Mouse (Mus musculus) testis, postnatal 14 days (tissue): ENCODE results near the gene Tmem205.
A peak's percentile ranks its signal among the peaks of the same experiment; 100 is the strongest.

ENCODE experiments used
- DNase-seq: peaks from one replicate; pipeline ENCODE4 v3.0.0; 2021; ENCODE audit warnings: low spot score

Gene Tmem205

DNA sequence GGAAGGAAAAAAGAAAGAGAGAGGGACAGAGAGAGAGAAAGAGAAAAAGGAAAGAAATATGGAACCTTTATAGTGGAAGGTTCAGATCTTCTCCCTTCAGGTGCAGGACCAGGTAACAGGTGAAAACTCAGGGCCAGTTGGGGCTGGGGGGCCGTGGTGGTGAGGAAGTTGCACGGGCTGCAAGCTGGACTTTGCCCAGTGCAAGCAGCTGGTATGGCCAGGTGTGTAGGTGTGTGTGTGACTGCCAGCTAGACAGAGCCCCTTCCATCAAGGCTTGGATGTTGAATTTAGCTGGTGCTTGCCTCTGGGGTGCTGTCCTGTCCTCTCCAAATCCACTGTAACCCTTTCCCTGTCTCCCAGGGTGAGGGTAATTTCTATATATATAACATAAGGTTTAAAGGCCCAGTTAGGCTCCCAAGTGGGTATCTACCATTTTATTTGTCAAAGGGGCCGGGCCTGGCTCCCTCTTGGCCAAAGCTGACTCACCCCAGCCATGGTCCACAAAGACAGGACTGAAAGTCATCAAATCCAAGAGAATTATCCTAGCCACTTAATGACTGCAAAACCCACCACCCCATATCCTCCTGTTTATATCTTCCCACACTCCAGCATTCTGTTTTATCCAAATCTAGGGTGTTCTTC, 10.4 kb downstream of the Tmem205 start:
- no peak for DNase-seq

DNA sequence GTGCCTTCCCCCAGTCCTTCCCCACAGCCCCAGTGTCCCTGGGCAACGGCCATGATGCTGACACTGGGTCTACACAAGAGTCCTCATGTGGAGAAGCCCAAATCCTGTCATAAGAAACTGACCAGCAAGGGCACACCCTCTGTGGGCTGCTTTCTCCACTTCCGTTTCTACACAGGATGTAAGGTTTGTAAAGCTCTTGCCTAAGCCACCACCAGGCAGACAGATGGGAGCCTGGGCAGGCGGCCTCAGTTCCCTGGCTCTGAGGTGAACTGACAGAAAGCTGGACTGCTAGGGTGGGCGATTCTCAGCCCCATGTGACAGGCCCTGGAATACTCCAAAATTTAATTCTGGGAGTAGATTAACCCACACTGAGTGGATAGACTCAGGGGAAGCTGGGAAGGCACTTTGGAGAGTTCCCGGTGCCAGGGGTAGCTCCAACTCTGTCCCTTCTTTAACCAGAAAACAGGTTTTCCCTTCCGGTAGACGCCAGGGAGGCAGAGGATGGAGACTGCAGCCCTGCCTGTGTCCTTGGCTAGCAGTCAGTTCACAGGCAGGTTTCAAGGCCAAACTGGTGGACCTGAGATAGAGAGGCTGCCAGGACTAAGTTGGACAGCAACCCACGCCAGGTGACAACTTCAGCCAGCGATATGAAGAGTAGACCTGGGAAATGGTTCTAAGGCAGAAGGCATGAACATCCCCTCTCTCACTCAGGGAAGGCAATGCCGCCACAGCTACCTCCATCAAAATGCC, 17.7 kb downstream of the Tmem205 start:
- no peak for DNase-seq

DNA sequence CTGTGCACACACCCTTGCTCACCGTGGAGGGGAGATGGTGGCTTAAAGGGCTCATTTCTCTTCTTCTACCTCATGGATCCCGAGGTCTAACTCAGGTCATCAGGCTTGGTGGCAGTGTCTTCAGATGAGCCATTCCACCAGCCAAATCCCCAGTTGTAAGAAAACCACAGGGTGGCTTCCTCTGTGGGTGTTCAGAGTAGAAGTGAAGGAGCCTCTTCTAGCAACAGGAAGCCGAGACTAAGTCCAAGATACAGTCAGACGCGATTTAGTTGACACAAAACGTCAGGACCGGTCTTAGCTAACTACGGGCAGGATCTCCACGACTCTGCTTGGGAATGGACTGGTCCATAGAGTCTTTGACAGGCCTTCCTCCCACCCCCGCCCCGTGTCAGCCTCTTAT, 19.1 kb downstream of the Tmem205 start:
- DNase-seq: no peak

DNA sequence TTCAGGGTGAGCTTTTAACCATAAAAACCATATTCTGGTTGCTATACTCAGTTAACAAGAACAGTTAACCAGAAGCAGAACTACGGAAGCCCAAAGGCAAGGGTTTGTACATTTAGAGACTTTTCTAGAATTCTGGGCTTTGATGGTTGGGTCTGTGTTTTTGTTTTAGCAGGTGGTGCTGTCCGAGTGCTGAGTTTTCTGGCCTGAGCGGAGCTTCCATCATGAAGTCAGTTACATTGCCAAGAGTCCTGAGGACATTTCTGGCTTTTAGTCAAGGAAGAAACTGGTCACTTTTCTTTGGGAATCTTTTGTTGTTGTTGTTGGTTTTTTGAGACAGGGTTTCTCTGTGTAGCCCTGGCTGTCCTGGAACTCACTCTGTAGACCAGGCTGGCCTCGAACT, 23.3 kb downstream of the Tmem205 start:
- DNase-seq: no peak

DNA sequence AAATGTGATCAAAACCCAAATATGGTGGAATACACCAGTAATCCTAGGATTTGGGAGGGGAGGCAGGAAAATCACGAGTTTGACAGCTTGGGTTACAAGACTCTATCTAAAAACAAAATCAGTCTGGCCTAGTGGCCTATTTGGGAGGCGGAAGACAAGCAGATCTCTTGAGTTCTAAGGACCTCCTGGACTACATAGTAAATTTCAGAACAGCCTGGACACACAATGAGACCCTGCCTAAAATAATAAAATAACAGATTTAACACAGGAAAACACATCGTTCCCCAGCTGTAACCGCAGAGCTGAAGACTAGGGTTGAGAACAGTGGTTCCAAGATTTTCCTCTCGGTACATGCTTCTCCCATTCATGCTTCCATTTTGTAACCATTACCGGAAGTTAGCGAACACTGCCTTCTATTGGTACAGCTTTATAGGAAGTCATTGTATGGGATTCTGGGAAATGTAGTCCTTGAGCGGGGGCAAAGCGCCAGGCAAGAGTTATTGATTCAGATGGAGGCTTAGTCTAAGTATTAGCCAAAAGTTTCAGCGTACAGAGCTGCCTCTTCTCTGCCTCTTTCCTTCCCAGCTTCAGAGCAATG, 26.0 kb downstream of the Tmem205 start:
- peak; percentile 69 for DNase-seq

DNA sequence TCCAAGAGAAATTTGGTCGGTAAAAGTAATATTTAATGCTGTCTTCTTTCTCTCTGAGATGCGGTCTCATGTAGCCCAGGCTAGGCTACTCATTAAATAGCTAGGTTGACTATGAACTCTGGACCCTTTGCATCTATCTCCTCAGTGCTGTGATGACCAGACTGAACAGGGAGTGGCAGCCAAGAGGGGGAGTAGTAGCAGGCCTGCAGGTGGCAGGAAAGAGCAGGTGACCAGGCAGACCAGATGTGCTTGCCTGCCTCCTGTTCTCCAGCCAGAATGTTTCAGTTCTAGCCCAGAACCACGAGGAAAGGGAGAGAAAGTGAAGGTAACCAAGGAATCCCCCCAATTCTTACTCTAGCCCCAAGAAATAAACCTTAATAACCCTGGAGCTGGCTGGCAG, 38.1 kb downstream of the Tmem205 start:
- DNase-seq: no peak

DNA sequence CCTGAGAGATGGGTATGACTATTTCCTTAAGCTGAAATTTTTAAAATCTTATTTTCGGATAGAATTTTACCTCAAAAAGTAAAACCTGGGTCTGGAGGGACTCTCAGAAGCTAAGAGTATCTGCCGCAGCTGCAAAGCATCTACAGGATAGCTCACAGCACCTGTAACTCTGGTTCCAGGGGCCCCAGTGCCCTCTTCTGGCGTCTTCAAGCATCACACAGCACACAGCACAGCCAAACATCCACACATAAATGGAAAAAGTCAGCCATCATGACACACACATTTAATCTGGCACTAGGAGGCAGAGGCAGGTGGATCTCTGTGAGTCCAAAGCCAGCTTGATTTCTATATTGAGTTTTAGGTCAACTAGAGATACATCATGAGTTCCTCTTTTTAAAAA, 50.8 kb downstream of the Tmem205 start:
- no peak for DNase-seq

DNA sequence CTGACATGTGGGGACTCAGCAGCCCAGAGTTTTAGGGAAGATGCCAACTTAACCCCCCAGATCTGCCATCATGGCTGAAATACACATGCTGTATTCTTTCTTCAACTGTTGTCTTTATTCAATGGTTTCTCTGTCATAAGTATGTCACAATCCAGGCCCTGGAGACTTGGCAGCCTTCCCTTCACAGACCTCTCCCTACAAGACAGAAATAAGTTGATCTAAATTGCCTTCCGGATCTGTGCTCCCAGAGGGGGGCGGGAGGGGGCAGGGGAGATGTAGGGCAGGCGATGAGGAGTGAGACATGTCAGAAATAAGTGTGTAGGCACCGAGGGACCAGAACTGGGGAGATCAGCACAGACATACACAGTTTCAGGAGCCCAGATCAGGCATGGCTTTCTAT, 55.2 kb downstream of the Tmem205 start:
- no peak for DNase-seq
